Mouse (Mus musculus): ENCODE results near the gene Msrb2.

Gene Msrb2

DNA sequence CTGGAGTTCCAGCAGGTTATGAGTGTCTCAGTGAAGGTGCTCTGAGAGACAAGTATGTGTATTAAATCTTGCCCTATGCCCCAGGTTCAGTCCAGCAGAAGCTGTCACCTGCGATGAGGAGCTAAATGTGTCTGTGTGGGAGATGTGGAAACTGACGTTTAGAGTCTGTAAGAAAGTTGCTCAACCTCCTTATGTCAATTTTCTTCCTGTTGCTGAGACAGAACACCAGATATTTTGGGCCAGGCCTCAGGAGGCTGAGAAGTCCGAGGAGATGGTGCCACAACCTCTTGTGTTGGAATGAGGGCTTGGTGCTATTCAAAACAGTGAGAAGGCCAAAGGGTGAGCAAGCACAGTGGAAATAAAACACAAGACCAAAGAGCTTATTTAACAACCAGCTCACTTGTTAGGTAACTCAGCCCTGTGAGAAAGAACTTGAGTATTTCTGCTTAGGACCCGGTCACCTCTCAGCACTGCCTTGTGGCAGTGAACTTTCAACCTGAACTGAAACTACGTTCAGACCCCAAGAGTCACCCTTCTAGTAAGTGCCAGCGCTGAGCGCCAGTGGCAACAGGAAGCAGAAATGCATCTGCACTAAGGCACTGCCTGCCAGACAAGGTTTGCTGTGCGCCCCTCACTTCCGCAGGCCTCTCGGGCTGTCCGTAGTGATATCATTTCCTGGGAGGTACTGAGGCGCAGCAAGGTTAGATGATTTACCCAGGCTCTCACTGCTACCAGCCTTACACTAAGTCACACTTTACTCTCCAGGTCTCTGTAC, 17.3 kb downstream of the Msrb2 start:
- no peak for ATAC-seq (ENCODE audit: insufficient number of reproducible peaks, low FRiP score, low TSS enrichment)

DNA sequence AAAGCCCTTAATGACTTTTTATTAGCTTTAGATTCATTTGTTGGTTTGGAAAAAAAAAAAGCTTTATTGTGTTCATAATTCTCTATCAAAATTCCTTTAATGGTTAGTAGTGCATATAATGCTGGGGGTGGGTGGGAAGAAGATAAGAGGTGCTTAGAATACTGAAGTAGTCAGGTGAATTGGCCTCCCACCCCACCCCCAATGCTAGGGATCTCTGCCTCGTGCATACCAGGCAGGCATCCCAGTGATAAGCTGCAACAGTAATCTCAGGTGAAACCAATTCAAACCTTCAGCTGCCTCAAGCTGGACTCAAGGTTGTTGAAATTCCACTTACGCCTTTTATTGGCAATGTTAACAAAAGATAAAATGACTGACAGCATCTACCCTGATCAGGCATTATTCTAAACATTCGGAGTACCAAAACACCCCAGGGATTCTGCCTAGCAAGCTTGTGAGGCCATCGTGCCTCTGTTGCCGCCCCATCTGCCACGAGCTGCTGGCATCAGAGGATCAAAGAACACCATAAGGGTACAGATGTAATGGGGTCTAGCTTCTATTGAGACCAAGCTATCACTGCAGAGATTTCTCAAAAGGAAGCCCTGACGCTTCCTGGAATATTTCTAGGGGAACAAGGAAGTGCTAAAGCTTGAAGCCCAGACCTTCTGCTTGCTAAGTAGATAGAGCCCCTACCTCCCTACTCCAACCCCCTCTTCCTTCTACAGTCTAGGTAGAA, 19.3 kb downstream of the Msrb2 start:
- ATAC-seq (ENCODE audit: insufficient number of reproducible peaks, low FRiP score, low TSS enrichment): no peak

DNA sequence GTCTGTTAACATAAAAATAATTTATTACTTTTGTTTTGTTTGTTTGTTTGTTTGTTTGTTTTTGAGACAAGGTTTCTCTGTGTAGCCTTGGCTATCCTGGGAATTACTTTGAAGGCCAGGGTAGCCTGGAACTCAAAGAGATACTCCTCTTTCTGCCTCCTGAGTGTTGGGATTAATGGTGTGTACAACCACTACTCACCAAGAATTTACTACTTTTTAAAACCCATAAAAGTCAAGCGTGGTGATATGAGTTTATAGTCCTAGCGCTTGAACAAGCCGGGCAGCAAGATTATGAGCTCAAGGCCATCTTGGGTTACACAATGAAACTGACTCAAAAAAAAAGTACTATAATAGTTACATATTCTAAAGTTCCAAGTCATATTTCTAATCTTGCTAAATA, 20.4 kb downstream of the Msrb2 start:
- ATAC-seq (ENCODE audit: insufficient number of reproducible peaks, low FRiP score, low TSS enrichment): no peak

DNA sequence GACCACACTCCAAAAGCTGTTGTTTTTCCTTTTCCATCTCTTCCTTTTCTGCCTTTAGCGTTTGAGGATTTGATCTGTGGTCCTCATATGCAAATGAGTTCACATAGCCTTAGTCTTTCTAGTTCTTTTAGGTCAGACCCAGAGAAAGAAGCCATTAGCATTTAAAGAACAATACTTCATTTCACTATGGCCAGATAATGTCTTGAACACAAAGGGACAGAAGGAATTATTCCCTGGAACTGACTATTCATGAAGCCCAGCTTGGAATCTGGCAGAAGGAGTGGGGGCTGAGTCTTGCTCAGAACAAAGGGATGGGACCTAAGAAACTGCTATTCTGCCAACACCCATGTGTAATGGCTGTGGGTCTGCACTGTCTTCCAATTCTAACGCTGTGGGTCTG, 21.6 kb downstream of the Msrb2 start:
- no peak for ATAC-seq (ENCODE audit: insufficient number of reproducible peaks, low FRiP score, low TSS enrichment)

DNA sequence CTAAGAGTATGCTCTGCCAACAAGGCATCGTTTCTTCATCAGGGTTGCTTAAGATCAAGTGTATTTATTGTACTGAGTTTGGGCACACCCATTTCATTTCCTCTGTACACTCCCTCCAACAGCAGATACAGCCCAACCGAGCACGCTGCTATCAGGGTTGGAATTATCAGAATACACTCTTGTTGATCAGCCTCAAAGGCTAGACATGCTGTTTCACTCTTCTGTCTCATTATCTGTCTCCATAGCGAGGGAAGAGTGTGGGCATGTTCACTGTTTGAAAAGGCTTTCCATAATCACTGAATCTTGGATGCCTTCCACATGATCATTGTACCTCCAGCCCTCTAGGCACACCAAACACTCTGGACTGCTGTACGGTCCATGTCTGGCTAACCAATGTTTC, 34.2 kb downstream of the Msrb2 start:
- ATAC-seq (ENCODE audit: insufficient number of reproducible peaks, low FRiP score, low TSS enrichment): no peak

DNA sequence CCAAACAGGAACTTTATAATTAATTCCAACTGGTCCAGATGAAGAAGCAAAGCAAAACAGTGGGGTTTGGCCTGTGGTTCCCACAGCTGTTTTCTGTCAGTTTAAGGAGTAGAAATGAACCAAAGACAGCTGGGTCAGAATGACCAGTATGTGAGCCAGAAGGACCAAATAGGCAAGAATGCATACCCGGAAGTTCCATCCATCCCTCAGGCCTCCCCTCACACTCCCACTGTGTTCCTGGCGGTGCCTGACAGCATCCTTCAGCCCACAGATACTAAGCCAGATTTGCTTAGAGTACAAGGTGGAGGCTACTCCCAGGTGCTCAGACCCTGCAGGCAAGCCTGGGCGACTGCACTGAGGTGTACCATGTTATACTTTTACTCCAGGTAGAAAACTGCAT, 35.3 kb downstream of the Msrb2 start:
- no peak for ATAC-seq (ENCODE audit: insufficient number of reproducible peaks, low FRiP score, low TSS enrichment)

DNA sequence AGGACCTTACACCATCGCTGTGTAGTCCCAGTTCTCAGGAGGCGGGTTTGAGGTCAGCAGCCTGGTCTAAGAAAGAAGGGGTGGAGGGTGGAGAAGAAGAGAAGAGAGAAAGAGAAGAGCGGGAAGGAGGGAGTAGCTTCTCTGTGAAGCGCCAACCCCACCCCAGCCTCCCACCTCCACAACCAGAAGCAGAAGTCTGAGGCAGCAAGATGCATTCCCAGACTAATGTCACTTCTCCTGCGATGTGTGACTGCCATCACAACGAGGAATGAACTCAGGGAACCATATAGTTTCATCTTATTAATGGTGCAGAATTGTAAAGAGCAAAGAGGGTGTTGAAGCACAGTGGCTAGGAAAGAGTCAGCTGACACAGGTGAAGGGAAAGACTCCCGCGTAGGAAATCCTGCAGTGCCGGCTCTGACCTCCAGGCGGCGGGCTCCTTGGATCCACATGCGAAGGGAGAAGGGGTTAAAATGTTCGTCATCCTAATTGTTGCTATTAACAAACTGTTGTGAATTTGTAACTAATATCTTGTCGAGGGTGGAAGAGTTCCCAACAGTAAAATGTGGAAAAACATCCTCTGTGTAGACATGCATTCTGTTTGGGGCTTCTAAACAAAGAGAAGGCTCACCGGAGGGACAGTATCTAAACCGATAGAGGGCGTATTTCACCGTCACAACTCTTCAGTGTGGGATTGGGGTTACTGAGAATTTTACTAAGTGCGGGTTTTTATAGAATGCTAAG, 43.2 kb downstream of the Msrb2 start:
- ATAC-seq (ENCODE audit: insufficient number of reproducible peaks, low FRiP score, low TSS enrichment): peak; percentile 32; the same call in 1 of the 2 replicates

DNA sequence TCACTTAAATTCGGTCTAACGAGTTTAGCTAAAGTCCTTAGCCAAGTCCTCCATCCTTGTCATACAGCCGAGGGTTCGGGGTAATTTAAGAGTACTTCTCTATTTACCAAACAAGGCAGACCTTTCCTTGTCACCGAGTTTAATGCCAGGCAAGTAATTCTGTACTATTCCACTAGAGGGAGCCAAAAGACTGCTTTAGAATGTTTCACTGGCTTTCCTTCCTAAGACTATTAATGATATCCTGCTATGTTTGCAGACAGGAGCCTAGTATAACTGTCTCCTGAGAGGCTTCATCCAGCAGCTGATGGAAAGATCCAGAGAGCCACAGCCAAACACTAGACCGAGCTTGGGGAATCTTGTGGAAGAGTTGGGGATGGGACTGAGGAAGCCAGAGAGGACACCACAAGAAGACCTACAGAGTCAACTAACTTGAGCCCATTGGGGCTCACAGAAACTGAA, 43.9 kb downstream of the Msrb2 start:
- peak; percentile 51; the same call in 1 of the 2 replicates for ATAC-seq (ENCODE audit: insufficient number of reproducible peaks, low FRiP score, low TSS enrichment)

DNA sequence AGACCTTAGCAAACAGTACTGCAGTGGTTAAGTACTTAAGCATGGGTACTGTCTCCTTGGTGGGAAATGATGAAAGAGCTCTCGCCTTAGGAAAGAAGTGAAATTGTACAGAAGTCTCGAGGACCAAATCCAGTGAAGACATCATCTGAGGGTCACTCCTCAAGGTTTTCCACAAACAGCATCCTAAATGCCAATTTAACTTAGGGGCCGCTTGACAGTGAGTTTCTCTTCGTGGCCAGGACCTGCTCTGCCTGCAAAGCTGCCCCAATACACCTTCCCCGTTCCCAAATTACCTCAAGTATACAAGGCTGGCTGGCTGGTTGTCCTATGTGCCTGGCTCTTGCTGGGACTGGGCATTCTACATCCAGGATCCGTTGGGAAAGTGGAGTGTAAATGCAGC, 44.8 kb downstream of the Msrb2 start:
- ATAC-seq (ENCODE audit: insufficient number of reproducible peaks, low FRiP score, low TSS enrichment): no peak

DNA sequence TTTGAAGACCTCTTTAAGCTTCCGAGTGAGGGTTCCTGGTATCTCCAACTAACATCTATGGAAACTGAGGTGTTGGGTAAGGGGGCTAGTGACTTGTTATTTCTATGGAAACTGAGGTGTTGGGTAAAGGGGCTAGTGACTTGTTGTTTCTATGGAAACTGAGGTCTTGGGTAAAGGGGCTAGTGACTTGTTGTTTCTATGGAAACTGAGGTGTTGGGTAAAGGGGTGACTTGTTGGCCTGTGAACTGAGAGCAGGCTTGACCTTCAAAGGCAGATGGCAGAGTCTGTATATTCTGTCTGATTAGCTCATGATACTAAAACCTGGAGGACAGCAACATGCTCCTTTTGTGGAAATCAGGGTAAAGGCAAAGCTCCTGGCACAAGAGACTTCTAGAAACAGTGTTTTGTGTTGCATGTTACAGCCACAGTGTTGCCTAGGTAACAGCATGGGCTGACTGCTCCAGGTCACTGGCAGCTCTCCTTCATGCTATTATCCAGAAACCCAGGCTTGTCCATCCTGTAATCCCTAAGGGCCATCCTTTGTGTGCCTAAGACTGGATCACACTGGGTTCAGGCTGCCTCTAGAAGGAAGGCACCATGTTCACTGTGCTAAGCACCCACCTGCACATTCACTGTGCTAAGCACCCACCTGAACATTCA, 48.6 kb downstream of the Msrb2 start:
- ATAC-seq (ENCODE audit: insufficient number of reproducible peaks, low FRiP score, low TSS enrichment): no peak

DNA sequence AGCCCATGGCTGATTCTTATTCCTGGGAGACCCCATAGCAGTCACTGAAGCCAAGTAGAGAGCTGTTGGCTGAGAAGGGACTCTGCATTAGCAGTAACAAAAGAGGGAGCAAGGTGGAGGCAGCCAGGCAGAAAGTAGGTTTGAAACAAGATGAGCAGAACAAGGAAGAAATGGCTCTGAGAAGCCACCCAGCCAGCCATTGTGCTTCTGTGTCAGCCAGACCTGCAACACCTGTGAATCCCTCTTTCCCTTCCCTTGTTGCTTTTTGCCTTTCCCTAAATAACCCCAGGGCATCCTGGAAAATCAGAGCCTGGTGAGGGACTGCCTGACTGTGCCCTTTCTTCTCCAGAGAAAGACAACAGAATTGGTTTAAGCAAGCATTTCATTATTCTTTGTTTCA, 51.0 kb downstream of the Msrb2 start:
- no peak for ATAC-seq (ENCODE audit: insufficient number of reproducible peaks, low FRiP score, low TSS enrichment)

DNA sequence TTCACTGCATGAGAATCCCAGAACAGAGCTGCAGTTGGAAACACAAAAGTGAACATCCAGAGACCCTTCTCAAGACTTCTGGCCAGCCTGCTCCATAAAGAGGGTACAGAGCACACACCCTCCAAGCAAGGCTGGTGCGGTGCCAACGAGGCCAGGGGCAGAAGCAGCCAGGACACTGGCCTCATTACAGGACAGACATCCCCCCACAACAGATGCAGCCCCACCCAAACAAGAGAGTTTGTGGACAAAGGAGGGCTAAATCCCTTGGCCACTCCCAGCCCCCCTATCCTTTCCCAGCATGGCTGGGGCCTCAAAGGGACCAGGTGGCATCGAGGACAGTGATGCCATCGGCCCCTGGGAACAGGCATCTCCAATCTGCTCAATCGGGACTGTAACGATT, 51.8 kb downstream of the Msrb2 start:
- ATAC-seq (ENCODE audit: insufficient number of reproducible peaks, low FRiP score, low TSS enrichment): no peak

DNA sequence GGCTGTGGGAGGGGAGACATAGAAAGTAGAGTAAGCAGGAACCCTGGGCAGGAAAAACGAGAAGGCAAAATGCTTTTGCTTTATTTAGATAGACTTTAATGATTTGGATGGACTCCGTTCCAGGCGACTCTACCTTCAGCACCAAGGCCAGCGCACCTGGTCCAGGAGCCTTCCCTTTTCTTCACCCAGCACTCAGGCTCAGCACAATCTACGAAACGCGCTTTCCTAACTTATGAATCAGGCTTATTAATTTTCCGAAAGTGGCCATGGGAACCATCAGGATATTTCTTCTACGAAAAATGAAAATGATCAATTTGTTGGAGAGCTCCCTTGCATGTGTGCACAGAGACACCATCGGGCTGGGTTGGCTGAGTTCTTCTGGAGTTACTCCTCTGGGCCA, 57.8 kb downstream of the Msrb2 start:
- ATAC-seq (ENCODE audit: insufficient number of reproducible peaks, low FRiP score, low TSS enrichment): no peak

DNA sequence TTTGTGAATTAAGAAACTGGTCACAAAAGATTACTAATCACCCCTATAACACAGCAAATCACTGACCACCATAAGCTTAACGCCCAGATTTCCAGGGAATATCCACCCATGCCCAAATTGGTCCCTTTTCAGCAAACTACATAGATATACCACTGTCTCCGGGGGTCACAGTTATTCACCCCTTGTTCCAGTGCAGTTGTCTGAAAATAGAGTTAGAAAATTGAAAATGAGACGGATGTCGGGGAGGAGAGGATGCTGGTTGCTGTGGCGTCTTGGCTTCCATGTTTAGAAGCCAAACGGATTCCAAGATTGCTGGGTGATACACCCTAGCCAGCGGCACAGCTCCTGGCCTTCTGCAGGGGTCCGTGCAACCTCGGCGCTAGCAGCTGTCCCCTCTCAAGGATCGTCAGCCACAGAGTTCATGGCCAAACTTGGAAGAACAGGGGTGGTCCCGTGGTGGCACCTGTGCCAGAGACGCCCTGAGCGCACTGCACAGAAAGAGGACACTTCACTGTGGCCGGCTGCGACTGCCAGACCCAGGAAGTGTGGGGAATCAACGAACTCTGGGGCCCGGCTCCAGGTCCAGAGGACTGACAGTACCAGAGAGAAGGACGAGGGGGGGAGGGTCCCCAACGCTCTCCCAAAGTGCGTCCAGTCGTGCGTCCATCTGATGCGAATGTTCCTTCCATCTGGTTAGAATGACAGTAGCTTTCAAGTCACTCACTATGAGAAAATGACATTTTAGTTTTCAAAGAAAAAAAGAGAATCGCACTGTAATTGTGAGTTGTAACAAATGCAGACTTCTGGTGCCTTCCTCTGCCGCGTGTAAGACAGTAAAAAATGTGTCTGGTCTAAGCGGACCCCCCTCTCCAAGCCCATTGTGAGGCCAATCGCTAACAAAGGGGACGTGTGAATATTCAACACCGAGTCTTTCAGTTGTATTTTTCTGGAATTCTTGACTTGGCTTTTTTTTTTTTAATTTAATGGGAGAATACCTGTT, 58.8 kb downstream of the Msrb2 start:
- no peak for ATAC-seq (ENCODE audit: insufficient number of reproducible peaks, low FRiP score, low TSS enrichment)

DNA sequence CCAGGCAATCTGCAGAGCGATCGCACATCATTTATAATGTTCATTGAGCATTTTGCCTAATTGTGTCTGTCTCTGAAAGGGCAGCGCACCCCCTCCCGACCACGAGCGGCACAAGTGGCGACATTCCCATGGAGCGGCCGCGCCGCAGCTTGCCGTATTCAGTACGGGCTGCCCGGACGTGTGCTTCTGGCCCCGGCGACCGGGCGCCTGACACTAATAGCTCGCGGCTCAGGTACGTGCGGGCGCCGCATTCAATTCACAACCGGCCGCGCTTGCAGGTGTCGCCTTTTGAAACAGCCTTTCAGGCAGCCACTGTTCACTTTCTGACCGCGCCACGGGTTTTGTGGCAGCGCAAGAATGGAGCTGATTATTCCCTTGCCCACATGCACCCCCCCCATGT, 59.5 kb downstream of the Msrb2 start:
- no peak for ATAC-seq (ENCODE audit: insufficient number of reproducible peaks, low FRiP score, low TSS enrichment)

DNA sequence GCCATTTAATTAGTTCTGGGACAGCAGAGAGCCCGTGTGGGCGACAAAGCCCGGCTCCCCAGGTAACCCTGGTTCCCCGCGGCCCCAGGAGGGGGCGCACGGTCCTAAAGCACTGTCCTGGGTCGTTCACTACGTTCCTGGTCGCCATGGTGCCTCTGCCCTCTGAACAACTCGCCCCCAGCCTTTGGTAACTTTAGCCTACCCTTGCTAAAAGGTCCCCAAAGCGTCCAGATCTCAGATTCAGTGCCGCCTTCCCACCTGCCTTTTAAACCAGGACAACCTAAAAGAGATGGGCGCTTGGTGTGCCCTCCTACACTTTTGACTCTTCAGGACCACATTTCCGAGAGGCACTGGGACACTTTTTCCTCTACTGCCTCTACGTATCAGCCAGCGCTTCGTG, 59.9 kb downstream of the Msrb2 start:
- no peak for ATAC-seq (ENCODE audit: insufficient number of reproducible peaks, low FRiP score, low TSS enrichment)

DNA sequence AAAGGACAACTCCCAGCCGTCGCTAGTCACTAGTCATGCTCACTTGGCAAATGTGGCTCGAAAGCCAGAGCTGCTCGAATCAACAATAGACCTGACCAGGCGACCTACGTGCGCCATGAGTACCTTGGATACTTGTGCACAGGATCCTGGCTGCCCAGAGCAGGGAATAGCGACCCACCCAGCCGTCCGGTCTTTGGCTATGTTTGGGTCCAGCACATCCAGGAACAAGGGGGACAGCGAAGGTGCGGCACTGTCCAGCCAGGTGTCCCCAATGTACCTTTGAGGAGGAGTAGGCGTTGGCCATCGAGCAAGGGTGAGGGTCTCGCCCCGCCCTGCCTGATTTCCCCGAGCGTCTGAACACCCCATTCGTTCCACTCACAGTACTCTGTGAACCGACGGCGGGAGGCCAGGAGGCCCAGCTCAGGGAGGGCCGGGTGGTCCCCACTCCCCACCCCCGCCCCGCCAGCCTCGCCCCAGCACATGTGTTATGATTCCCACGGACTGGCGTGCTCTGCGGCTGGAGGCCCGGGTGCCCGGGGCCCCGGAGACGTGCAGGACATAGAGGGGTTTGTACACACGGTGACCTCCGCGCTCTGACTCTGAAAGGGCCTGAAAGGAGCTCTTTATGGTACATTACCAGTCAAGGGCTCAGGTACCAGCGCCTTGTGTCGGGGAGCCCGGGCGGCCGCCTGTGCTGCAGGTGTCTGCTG, 60.5 kb downstream of the Msrb2 start:
- ATAC-seq (ENCODE audit: insufficient number of reproducible peaks, low FRiP score, low TSS enrichment): no peak

DNA sequence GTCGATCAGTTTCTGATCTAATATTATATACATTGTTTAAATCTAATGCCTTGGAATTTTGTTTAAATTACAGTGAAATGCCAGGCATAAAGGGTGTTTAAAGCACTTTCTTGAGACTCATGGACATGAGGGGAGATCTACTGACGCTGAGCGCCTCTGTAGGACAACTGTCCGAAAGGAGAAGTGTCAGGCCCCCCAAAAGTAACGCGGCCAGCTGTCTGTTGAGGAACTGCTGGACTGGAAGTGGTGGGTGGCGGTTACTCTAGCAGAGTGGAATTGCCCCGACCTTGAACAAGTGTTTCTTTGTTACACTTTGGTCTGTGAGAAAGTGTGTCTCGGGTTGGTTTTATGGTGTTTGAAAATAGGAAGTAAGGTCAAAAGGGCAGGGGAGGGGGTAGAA, 73.1 kb downstream of the Msrb2 start:
- no peak for ATAC-seq (ENCODE audit: insufficient number of reproducible peaks, low FRiP score, low TSS enrichment)
